ENCODE assay signal across 9 mouse cellular contexts in genomic region chr12:5277028-5277427, GRCm38 (mm10).
DNase-seq lines count a peak whose midpoint lies in the region; ATAC-seq and TF ChIP-seq lines count a peak whose summit lies in the region.
"Had no signal": no experiment of that assay in that cellular context is flagged by ENCODE, and none has a peak within 500 bp of the region (broad histone marks: within the 10 kb centered on the region; RNA-seq: fewer than 3 reads in every experiment).

No protein-coding gene starts in this region.

- TF ChIP-seq POLR2A in kidney, adult 2 months (IDR thresholded peaks at IDR 0.05; ENCODE audit: low read depth, low read length): no peak

- H3K9me3 ChIP-seq in hindbrain, embryonic 15.5 days: no peaks in the 10 kb centered on the region
- no peaks in the 10 kb centered on the region for H3K9me3 ChIP-seq in hindbrain, embryonic 14.5 days (ENCODE audit: control insufficient read depth, low read length)

- 0 out of 2 replicates have a peak overlapping the region, but pooled peaks have one; percentile 32 for H3K27ac ChIP-seq in hindbrain, embryonic 15.5 days (replicated peaks)
- H3K27ac ChIP-seq in hindbrain, embryonic 14.5 days: no peak overlapping the region
- H3K27ac ChIP-seq in kidney, adult 2 months (ENCODE audit: insufficient read depth, low read depth, low read length): no peak overlapping the region

- no peak overlapping the region for H3K9ac ChIP-seq in hindbrain, embryonic 15.5 days
- H3K9ac ChIP-seq in hindbrain, embryonic 14.5 days: no peak overlapping the region

- H3K4me3 ChIP-seq in hindbrain, embryonic 15.5 days: no peak overlapping the region
- H3K4me3 ChIP-seq in hindbrain, embryonic 14.5 days (replicated peaks; ENCODE audit: low read length): no peak overlapping the region
- H3K4me3 ChIP-seq in kidney, adult 2 months (ENCODE audit: insufficient read depth, low read depth, low read length): no peak overlapping the region
- H3K4me3 ChIP-seq: erythroblast, embryonic 14.5 days had no signal

- WGBS in hindbrain, embryonic 15.5 days: 82% methylated on average over 9 of the region's 9 CpGs
- 80% methylated on average over 9 of the region's 9 CpGs for WGBS in hindbrain, embryonic 14.5 days
- 21% methylated on average over 9 of the region's 9 CpGs for WGBS in kidney, adult 2 months

- no peak for DNase-seq in hindbrain, embryonic 14.5 days (ENCODE audit: low spot score)
- DNase-seq in c-Kit-positive CD71-negative TER-119-negative erythroid progenitor cells, embryonic 14.5 days (ENCODE audit: low read depth): peak; percentile 2
- DNase-seq in kidney, adult 2 months: peak; percentile 93
- DNase-seq in lung, postnatal 36 days: peak; percentile 94
- DNase-seq in frontal cortex, postnatal 36 days (ENCODE audit: low spot score in 2 of 2): no peak
- DNase-seq in layer of hippocampus, adult 8-10 months (ENCODE audit: low spot score in 2 of 2): no peak

- H3K36me3 ChIP-seq in hindbrain, embryonic 15.5 days: no peaks in the 10 kb centered on the region
- no peaks in the 10 kb centered on the region for H3K36me3 ChIP-seq in hindbrain, embryonic 14.5 days (replicated peaks; ENCODE audit: control insufficient read depth, insufficient read depth)
- H3K36me3 ChIP-seq in kidney, adult 2 months (ENCODE audit: control insufficient read depth, insufficient read depth, low read length): no peaks in the 10 kb centered on the region

- no peak overlapping the region for H3K4me2 ChIP-seq in hindbrain, embryonic 15.5 days
- no peak overlapping the region for H3K4me2 ChIP-seq in hindbrain, embryonic 14.5 days (replicated peaks)

- no peaks in the 10 kb centered on the region for H3K27me3 ChIP-seq in hindbrain, embryonic 15.5 days
- H3K27me3 ChIP-seq in hindbrain, embryonic 14.5 days (ENCODE audit: control insufficient read depth, insufficient read depth, low read length): no peaks in the 10 kb centered on the region
- H3K27me3 ChIP-seq in kidney, adult 2 months (replicated peaks; ENCODE audit: control insufficient read depth, insufficient read depth, low read length): no peaks in the 10 kb centered on the region

- no peak for TF ChIP-seq CTCF in kidney, adult 2 months (conservative IDR thresholded peaks at IDR 0.05; ENCODE audit: insufficient read depth, insufficient read length, low read depth, low read length)

- no peak for ATAC-seq in hindbrain, embryonic 15.5 days (ENCODE audit: low FRiP score, low read depth)
- no peak for ATAC-seq in hindbrain, embryonic 14.5 days (ENCODE audit: low FRiP score)
- ATAC-seq in monocyte, adult 5-6 weeks (replicated peaks; ENCODE audit: insufficient number of reproducible peaks, low FRiP score, low TSS enrichment, poor library complexity, severe bottlenecking): no peak

- H3K4me1 ChIP-seq in hindbrain, embryonic 15.5 days (replicated peaks): peaks cover 28% of the 10 kb centered on the region
- H3K4me1 ChIP-seq in hindbrain, embryonic 14.5 days (replicated peaks; ENCODE audit: control insufficient read depth, insufficient read depth, low read length): peaks cover 33% of the 10 kb centered on the region
- peaks cover 6% of the 10 kb centered on the region for H3K4me1 ChIP-seq in kidney, adult 2 months (ENCODE audit: control insufficient read depth, insufficient read depth, low read length)

Comparison
In these comparisons a context has a peak if more than half of its experiments do, and no peak if none do; other contexts are left out.
1. DNase-seq: peak in c-Kit-positive CD71-negative TER-119-negative erythroid progenitor cells, embryonic 14.5 days (single experiment), kidney, adult 2 months (single experiment) and lung, postnatal 36 days (single experiment); none in hindbrain, embryonic 14.5 days (single experiment), frontal cortex, postnatal 36 days (0 of 2) and layer of hippocampus, adult 8-10 months (0 of 2).